Mouse (Mus musculus): ENCODE measurements around the gene Tsku.

Tsku gene

GRCm38 (mm10) chr7:98324228-98324627, 36.9 kb downstream of the Tsku start:
- DNase-seq = no peak

GRCm38 (mm10) chr7:98323288-98324019, 37.7 kb downstream of the Tsku start:
- DNase-seq = no peak

- no peak for DNase-seq
Observed at GRCm38 (mm10) chr7:98322415-98322814, 38.7 kb downstream of the Tsku start.

DNA sequence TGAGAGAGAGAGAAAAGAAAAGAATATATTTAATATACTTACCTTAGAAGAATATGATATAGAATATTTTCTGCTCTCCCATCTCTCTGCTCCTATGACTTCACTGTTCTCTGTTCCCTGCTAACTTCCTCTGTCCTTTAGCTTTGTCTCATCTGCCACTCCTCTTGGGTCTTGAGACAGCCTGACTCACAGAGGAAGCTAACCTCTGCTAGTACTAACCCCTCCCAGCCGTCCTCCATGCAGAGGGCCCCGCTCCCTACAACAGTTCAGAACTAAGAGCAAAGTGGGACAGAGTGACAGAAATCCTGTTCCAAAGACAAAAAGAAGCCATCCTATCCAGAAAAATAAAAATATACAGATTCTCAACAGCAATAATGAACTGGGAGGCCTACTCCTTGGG, 40.0 kb downstream of the Tsku start, which contains the start of gene Acer3:
Acer3 (minus strand) TSS at position 126 of the 400 bp plus-strand sequence.
- DNase-seq = no peak

DNA sequence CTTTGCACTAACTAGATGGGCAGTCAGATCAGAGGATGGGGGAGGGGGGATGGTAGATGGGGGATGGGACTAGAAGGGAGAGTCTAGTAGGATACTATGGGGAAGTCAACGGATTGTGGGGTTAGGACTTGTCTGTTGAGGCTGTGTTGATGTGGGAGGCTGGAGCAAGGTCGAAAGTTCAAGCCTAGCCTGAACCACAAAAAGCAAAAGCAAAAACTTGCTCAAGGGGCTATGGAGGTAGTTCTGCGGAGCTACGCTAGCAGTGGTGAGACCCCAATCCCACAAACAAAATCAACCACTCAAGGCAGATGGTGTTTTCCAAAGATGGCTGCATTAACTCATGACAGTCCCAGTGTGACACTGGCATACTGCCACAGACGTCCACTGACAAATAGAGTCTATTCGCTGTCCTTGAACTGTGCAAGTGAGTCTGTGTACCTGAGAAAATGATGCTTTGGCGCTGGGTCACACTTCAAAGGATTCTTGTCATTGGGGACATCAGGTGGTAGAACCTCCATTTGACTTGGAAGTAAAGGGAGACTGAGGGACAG, 41.0 kb downstream of the Tsku start:
- DNase-seq = no peak

GRCm38 (mm10) chr7:98316568-98316967, 44.6 kb downstream of the Tsku start:
- no peak for DNase-seq

DNA sequence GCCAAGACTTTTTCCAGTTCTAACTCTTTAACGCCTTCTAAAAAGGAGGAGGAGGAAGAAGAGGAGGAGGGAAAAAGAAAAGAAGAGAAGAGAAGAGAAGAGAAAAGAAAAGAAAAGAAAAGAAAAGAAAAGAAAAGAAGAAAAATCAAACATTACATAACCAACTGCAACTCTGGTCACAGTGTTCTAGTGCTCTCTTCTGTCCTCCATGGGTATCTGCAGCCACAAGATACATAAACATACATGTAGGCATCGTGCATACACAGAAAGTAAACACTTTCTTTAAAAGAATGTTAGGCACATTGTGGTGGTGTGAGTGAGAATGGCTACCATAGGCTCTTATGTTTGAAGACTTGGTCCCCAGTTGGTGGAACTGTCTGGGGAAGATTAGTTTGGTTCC, 46.0 kb downstream of the Tsku start:
- no peak for DNase-seq

GRCm38 (mm10) chr7:98312185-98312920, 48.8 kb downstream of the Tsku start:
- DNase-seq = no peak

DNA sequence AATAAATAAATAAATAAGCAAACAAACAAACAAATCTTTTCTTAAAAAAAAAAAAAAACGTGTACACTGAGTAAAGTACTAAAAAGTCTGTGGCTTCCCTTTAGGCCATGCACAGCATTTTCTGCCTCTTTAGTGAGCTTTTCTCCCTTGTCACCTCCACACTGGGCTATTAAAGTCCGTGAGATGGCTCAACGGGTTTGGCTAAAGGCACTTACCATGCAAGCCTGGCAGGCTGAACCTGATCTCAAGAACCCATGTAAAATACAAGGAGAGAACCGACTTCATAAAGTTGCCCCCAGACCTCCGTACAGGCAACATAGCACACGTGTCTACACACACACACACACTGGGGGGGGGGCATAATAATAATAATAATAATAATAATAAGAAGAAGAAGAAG, 50.9 kb downstream of the Tsku start:
- no peak for DNase-seq

GRCm38 (mm10) chr7:98309219-98310030, 51.7 kb downstream of the Tsku start:
- DNase-seq = peak; percentile 93

DNA sequence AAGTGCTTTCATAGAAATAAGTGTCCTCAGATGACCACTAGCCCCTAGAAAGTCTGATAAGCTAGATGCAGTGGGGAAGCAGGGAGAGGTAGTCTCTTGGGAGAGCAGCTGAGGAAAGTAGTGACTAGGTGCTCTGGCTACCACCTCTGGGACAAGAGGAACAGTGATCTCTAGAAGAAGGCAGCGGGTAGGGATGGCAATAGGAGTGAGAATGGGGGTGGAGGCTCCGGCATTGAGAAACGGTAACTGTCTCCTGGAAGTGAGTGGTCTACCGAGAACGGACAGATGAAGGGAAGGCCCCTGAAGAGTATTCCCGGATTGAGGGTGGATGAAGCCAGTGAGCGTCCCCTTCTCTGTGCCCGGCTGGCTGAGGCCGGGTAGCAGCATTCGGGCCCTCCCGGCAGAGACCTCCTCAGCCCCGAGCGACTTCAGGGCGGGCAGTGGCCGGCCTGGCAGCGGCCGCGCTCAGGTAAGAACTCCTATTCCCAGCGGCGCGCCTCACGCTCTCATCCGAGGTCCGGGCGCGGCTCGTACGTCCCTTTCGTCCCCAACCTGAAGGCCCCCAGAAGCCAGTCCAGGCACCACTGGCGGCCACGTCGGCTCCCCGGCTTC, 52.4 kb downstream of the Tsku start:
- no peak for DNase-seq

DNA sequence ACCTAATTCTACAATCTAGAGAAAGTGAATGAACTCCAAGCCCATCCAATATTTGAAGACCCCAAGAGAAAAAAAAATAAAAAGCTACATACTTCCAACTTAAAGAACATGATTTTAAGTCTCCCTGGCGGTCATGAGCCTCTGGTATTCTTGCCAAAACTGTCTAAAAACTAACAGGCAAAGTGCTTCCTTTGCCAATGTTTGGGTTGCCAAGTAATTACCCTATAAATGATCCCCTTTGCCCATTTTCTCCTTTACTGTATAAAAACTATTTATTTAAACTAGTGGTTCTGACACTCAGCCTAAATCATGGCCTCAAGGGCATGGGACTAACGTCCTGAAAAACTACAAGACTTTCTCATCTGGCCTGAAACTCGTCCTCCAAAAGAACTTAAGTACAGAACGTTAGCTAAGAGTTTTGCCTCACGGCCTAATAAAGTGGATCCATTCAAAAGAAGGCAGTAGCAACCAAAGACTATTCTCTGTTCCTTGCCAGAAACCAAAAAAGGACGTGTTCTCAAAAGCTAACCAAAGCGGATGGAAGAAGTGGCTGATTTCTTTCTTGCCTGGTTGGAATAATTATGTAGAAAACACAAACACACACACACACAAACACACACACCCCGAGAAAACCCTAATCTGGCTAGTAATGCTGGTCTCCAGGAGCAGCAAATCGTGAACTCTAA, 53.1 kb downstream of the Tsku start:
- no peak for DNase-seq

DNA sequence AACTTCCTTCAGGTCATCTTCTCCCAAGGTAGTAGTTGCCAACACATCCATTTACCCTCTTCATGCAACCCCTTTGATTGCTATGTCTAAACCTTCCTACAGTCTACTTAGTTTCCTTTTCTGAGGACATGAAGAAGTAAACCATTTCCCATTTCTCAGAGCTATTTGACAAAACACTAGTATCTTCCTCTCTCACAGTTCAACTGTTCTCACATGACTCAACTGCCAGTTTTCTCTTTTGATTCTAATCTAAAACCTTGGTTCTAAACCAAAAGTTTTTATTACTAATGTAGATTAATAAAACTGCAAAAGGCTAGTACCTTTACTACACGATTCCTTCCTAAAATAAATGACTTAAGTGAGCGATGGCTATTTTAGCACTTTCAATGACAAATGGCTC, 53.7 kb downstream of the Tsku start:
- no peak for DNase-seq
